Mouse (Mus musculus) retina, adult 2 months (tissue): ENCODE measurements around the gene Map1lc3b.

Source experiments
- DNase-seq: peaks from one replicate; pipeline ENCODE4 v3.0.0-alpha.2; 2012; ENCODE audit warnings: low read depth, low spot score

The Map1lc3b gene

DNA sequence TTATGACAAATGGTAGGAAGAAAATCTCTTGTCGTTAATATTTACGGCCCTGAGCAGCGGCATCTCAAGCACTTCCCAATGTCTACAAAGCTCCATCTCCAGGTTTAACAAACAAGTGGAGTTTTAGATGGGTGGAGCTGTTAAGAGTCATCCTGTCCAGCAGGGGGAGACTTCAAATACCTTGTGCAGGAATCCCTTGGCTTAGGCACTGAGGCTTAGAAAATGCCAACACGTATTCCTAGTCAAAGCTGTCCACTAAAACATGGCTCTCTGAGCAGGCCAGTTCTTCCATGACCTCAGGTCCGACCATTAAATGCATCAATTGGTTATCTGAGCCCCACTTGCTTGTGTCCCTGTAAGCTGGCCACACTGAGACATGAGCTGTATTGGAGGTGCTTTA, 17.5 kb downstream of the Map1lc3b start:
- no peak for DNase-seq

DNA sequence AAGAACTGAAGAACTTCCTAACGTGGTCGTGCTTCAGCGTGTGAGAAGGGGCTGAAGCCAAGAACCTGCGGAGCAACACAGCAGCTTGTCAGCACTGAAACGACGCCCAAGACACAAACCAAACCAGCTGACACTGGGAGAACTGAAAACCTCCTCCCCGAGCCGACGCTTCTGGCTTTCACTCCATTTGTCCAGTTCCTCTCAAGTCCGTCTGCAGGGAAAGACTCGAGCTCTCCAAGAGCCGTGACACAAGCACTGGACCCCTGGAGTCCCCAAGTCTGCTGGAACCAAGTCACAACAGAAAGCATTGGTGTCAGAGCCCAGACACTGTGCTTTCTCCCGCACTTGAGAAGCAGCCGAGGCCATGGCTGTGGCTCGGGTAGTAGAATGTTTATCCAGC, 19.1 kb downstream of the Map1lc3b start:
- no peak for DNase-seq

DNA sequence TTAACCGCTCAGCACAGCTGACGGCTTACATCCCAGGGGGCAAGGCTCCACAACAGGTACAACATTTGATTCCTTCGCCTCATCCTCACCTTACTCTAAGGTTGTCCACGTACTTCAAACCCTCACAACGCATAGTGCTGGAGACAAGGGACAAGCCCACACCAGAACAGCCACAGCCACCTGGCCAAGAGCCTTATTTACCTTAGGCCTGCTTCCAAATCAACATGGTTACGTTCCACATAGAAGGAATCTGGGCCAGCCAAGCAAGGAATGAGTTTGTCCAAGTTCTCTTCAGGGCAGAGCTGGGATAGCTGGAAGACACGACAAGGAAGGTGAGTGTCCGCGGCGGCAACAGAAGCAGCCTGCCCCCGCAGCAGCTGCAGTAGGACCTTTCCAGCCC, 19.8 kb downstream of the Map1lc3b start:
- DNase-seq, result no peak

GRCm38 (mm10) chr8:121613419-121613818, 23.3 kb downstream of the Map1lc3b start:
- DNase-seq, result no peak

- DNase-seq, result no peak
Observed at GRCm38 (mm10) chr8:121619401-121619995, 29.3 kb downstream of the Map1lc3b start.

DNA sequence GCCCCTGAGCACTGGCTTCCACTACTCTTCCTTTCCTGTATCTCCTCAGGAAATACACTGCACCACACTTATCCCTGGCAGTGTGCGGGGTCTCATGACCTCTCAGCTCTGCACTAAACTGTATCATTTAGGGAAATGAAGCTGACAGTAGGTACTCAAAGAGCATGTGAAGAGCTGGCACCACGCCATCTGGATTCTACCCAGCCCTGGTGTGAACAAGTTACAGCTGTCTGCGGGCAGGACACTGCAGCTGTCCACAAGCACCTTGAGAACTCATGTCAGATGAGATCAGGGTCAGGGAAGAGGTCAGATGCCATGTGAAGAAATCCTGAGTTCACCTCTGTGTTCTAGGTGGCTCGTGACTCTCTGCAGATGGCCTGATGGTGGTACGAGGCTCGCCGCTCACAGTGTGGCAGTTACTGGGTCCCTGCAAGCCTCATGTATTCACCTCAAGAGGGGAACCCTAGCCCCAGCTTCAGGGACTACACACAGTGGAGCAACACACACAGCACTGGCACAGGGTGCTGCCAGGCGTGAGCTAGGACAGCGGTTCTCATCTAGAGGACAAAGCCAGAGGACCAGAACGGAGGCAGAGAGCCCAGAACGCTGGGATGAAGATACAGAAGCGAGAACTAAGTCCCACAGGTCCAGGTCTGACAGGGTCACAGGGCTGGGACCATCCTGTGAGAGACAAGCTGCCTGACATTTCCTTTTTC, 30.8 kb downstream of the Map1lc3b start:
- no peak for DNase-seq

DNA sequence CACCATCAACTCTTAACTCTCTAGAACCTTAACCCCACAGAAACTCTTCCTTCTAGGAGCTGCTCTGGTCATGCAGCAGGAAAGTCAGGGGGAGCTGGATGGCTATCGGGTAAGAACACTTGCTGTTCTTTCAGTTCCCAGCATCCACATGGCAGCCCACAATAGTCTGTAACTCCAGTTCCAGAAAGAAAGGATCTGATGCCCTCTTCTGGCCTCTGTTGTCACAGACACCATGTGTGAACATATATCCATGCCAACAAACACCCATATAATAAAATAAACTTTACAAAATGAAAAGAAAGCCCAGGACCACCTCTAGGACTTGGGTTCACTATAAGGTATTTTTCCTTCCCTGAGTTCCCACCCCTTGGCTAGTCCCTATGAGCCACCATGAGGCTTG, 31.7 kb downstream of the Map1lc3b start:
- no peak for DNase-seq

GRCm38 (mm10) chr8:121623043-121623442, 32.9 kb downstream of the Map1lc3b start:
- no peak for DNase-seq

DNA sequence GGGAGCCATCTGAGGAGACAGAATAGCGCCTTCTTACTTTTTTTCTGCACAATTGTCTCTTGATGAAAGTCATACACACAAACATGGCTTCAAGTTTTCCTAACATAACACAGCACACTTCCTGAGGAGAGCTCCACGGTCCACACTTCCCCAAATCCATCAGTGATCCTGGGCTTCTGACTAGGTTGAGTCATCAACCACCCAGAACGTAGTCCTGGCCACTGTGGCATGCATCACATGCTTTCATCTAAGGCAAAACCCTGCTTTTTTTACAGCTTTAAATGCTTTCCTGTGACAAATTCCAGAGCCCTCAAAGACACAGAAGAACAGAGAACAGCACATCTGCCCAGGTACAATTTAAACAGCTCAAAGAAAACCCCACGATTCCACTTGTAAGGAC, 38.5 kb downstream of the Map1lc3b start:
- DNase-seq, result no peak

- no peak for DNase-seq
Observed at GRCm38 (mm10) chr8:121631645-121632071, 41.5 kb downstream of the Map1lc3b start.

- DNase-seq, result no peak
Observed at GRCm38 (mm10) chr8:121632401-121632800, 42.2 kb downstream of the Map1lc3b start.

DNA sequence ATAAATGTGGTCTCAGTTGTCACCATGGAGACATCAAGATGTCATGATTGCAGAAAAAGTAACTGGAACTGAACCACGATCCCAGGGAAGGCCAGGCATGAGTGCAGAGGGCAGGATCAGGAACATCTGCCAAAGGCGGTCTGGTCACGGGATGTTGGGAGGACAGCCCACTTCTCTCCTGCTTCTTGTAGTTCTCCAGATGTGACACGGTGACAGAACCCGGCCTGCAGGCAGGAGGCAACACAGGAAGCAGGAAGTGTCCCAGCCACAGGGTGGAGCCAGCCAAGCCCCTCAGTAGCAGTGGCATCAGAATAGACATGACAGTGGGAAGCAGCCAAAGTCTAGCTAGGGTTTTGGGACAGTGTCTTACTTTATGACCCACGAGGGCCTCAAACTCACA, 45.4 kb downstream of the Map1lc3b start:
- DNase-seq, result no peak

GRCm38 (mm10) chr8:121636180-121636579, 46.0 kb downstream of the Map1lc3b start:
- DNase-seq, result no peak

DNA sequence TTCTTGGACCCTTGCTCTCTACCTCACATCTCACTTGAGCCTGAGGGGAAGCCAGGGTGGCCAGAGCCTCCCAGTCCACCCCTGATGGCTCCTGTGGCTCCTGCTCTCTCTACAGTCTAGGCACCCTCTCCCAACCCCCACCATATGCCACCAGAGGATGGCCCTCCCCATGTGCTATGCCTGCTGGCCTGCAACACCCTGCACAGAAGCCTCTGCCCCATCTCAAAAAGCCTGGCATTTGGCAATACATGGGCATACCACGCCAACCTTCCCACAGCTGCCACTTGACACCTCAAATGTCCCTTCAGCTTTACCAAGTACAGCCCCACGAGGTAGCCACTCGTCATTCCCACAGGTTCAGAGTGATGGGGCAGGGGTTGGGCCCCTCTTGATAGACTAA, 52.6 kb downstream of the Map1lc3b start:
- no peak for DNase-seq

DNA sequence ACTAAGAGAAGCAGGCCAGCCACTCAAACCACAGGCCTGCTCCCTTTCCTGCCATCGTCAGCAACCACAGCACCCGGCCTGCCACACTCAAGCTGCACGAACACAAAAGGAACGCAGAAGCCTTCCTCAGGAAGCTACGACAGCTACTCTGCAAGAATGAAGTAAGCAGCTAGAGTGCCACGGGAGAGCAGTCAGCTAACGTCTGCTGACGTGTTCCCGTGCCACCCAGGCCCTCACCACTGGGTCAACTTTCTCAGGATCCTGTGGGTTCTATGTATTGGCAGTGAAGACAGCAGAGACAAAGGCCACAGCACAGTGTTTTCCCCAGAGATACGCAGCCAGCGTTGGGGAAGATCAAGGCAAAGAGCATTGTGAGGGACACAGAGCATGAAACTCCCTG, 53.2 kb downstream of the Map1lc3b start:
- DNase-seq, result no peak

DNA sequence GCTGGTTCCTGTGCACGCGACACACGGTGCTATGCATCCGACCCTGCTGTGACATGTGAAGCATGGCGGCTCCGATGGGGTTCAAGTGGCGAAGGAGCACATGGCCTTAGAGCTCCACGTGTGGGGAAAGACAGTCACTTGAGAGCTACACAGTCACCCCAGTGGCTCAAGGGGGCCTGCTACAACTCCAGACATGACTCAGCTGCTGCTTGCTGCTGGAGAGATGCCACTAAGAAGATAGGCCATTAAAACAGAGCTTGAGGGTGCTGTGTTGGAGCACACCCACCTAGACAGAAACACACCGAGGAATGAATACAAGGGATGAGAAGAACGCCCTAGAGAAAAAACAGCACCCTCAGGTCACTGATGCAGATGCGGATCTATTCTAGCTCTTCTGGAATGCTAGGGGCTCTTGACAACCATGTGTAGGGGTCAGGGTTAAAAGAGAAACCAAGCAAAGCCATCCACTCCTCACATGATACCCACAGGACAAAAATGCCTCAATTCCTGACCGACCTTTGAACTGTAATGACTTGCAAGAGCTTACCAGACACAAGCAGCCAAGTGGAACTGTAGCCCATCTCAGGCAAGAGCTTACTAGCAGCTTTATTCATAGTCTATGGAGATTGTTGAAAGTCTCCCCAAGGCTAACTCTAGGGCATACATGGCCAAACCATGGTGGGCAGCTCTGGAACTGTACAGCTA, 57.5 kb downstream of the Map1lc3b start:
- DNase-seq, result no peak
